Mouse (Mus musculus): Measurements from ENCODE around the gene Mmp2.
"Not testable (repeated sequence)": the region's sequence is repeated elsewhere in the genome, so short reads cannot be mapped to it uniquely, and the experiment has no call there.

Gene Mmp2

GRCm38 (mm10) chr8:92827243-92828034 lies at the start of gene Mmp2:
Mmp2 (plus strand) TSS chr8:92827291.
- no peak for DNase-seq (ENCODE audit: low spot score in 2 of 2)

GRCm38 (mm10) chr8:92780976-92781375 lies 46.1 kb upstream of the Mmp2 start:
- no peak for DNase-seq (ENCODE audit: low spot score in 2 of 2)

- DNase-seq (ENCODE audit: low spot score in 2 of 2), result no peak
Observed at GRCm38 (mm10) chr8:92783906-92784610, 43.0 kb upstream of the Mmp2 start.

GRCm38 (mm10) chr8:92790835-92791234 lies 36.3 kb upstream of the Mmp2 start:
- DNase-seq (ENCODE audit: low spot score in 2 of 2), result no peak

GRCm38 (mm10) chr8:92791999-92792398 lies 35.1 kb upstream of the Mmp2 start:
- DNase-seq (ENCODE audit: low spot score in 2 of 2), result not testable (repeated sequence)

- DNase-seq (ENCODE audit: low spot score in 2 of 2), result no peak
Observed at GRCm38 (mm10) chr8:92793852-92794580, 33.1 kb upstream of the Mmp2 start.

GRCm38 (mm10) chr8:92797527-92797931 lies 29.6 kb upstream of the Mmp2 start:
- no peak for DNase-seq (ENCODE audit: low spot score in 2 of 2)

- no peak for DNase-seq (ENCODE audit: low spot score in 2 of 2)
Observed at GRCm38 (mm10) chr8:92799406-92799805, 27.7 kb upstream of the Mmp2 start.

- no peak for DNase-seq (ENCODE audit: low spot score in 2 of 2)
Observed at GRCm38 (mm10) chr8:92801231-92801630, 25.9 kb upstream of the Mmp2 start.

GRCm38 (mm10) chr8:92802591-92802990 lies 24.5 kb upstream of the Mmp2 start:
- DNase-seq (ENCODE audit: low spot score in 2 of 2), result no peak

- no peak for DNase-seq (ENCODE audit: low spot score in 2 of 2)
Observed at GRCm38 (mm10) chr8:92812773-92813172, 14.3 kb upstream of the Mmp2 start.

- no peak for DNase-seq (ENCODE audit: low spot score in 2 of 2)
Observed at GRCm38 (mm10) chr8:92815661-92816060, 11.4 kb upstream of the Mmp2 start.

GRCm38 (mm10) chr8:92817928-92818818 lies 8.9 kb upstream of the Mmp2 start:
- DNase-seq (ENCODE audit: low spot score in 2 of 2), result peak in 1 of 2 experiments; percentile 45

- DNase-seq (ENCODE audit: low spot score in 2 of 2), result no peak
Observed at GRCm38 (mm10) chr8:92821151-92821550, 5.9 kb upstream of the Mmp2 start.

GRCm38 (mm10) chr8:92822386-92822785 lies 4.7 kb upstream of the Mmp2 start:
- DNase-seq (ENCODE audit: low spot score in 2 of 2), result no peak

- no peak for DNase-seq (ENCODE audit: low spot score in 2 of 2)
Observed at GRCm38 (mm10) chr8:92825991-92826390, 1.1 kb upstream of the Mmp2 start.

- DNase-seq (ENCODE audit: low spot score in 2 of 2), result no peak
Observed at GRCm38 (mm10) chr8:92828251-92828743, 1.2 kb downstream of the Mmp2 start.

- no peak for DNase-seq (ENCODE audit: low spot score in 2 of 2)
Observed at GRCm38 (mm10) chr8:92834065-92834731, 7.1 kb downstream of the Mmp2 start.

GRCm38 (mm10) chr8:92834786-92835500 lies 7.9 kb downstream of the Mmp2 start:
- no peak for DNase-seq (ENCODE audit: low spot score in 2 of 2)

GRCm38 (mm10) chr8:92835901-92836300 lies 8.8 kb downstream of the Mmp2 start:
- no peak for DNase-seq (ENCODE audit: low spot score in 2 of 2)
